Mouse (Mus musculus) adrenal gland, adult (tissue): ENCODE data around the gene Wfdc18.
A peak's percentile ranks its signal among the peaks of the same experiment; 100 is the strongest.

ENCODE experiments used
- DNase-seq, 2 experiments: peaks; one replicate each; pipeline ENCODE4 v3.0.0; 2022 to 2023; ENCODE audit warnings: low spot score in 1 of 2; ENCODE audit not compliant: inconsistent age in 2 of 2

Gene Wfdc18

DNA sequence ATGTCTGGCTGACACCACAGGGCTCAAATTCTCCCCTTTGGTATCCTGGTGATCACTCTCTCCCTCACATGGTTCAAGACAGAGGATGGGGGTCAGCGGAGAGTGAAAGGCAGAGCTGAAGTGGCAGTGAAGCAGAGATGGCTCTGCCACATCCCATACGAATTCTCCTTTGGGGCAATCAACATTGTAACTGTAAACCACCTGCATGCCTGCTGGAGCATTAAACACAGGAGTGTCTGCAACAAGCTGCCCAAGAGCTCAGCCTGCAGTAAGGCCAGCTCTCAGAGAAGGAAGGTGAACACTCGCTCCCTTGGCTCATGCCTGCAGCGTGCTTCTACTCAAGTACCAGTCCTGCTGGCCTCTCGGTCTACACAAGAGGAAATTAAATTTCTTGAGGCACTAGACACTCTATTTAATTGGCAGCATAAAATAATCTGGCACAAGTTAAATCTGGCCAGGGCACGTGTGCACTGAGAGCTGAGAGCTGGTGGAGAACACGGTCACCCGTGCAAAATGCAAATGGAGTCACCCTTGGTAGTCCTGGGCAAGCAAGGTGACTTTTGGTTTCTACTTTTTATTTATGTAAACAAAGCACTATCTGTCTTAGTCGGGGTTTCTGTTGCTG, 34.0 kb downstream of the Wfdc18 start:
- DNase-seq: no peak

DNA sequence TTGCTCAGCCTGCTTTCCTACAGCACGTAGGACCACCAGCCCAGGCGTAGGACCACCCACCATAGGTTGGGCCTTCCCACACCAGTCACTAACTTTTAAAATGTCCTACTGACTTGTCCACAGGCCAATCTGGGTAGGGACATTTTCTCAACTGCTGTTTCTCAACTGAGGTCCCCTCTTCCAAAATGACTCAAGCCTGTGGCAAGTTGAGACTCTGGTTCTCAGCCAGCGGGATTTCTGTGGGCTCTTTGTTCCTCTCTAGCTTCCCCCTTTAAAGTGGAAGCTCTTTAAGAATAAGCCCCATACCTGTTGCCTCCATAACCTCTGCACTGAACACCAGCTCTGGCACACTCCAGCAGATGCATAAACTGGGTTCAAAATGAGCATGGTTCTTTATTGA, 34.7 kb downstream of the Wfdc18 start:
- no peak for DNase-seq

DNA sequence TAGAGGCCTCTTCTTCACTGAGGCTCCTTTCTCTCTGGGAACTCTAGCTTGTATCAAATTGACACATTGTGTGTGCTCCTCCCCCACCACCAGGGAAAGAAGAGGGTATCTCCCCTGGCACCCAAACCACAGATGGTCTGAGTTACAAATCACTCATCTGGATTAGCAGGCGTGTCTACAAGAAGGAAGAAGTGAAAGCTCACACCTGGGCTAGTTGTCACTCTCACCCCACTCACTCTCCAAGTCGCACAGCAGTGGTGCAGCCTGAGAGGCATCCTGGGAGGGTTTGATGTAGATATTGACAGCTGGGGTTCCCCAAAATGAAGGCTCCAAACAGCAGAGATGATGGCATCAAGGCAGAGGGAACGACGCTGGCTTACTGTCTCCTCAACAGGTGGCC, 37.3 kb downstream of the Wfdc18 start:
- DNase-seq: no peak

DNA sequence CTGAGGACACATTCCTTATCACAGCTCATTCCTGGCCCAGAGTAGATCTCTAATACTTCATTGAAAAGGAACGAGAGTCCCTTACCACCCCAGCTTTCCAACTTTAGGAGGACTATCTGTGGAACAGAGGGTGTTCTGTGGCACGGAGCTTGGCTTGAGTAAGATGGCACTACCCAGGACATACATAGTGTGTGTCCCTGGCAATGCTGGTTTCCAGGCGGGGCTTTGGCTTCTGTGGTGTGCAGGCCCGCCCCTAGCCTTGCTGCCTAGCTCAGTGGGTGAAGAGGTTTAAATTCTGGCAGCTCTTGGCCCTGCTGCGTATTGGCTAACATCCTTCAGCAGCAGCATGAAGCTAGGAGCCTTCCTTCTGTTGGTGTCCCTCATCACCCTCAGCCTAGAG, 37.9 kb downstream of the Wfdc18 start, which contains the start of gene Wfdc21:
Gene Wfdc21 (plus strand): TSS at position 260 of the 400 bp plus-strand sequence.
- no peak for DNase-seq

DNA sequence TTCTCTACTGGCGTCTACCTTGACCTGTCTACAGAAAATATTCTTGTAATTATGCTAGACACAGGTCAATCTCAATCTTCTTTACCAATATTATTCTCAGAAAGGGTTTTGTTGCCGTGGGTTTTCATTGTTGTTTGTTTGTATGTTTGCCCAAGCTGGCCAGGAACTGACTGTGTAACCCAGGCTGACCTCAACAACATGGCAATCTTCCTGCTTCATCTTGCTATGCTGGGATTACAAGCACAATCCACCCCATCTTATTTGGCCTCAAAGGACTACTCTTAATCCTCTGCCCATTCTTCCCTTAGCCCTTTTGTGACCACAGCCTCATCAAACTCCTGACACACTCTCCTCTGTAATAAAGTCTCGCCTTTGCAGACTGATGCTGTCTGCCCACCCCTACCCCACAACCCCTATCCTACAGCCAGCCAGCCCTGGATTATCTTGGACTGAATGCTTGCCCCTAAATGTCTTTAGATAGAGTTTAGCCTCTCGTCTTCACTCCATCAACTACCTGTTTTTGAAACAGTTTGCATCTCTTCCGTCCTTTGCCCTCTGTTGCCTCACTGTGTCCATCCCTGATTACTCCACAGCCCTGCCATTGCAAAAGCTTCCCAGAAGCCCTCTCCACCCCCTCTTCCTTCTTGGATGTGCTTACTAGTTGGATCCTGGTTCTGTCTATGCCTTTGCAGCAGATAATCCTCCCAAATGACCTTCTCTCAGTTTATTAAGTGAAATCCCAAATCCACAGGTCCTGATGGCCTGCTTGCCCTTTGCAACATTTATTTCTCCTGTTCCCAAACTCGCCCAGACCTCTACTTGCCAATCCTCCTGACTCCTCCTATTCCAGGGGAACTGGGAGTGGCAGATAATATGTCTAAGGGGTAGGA, 38.8 kb downstream of the Wfdc18 start:
- DNase-seq: no peak

DNA sequence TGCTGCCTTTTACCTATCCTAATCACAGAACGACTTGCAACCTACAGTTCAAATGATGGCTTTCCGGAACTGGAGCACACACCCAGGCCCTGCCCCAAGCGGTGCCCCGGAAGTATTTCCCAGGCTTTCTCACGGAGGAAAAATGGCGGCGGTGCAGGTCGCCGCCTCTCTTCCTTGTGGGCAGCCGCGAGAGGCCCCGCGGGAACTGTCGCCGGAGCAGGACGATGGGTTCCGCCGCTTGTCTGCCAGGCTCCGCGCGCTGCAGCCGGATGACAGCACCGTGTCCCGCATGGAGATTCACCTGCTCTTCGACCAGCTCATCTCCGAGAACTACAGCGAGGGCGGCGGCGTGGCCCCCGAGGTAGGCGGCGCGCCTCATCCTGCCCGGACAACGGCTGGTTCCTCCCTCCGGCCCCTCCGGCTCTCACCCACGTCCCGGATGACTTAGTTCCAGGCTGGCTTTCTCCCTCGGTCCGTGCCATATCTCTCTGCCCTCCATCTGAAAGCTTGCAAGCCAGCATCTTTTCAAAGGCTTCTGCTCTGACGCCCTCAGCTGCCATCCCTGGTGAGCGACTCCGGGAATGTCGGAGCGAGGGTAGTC, 44.9 kb downstream of the Wfdc18 start, which contains the start of gene Heatr6:
Gene Heatr6 (plus strand): TSS at position 116 of the 601 bp plus-strand sequence.
- peak; percentile 92 to 97 for DNase-seq

DNA sequence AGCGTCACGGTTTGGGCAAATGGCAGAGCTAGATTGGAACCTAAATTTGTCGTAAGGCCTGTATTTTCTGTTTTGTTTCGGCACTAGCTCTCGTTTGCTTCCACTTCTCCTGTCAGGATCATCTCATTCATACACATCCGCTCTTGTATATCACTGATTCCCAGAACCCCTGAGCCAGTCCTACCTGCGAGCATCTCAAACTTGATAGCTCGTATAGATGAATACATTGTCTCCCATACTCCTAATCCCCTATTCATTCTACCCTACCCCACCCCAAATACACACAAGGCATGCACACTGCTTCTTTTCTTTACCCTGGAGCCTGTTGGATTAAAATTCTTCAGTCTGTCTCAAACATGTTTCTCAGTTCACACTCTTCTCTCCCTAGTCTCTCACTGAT, 45.4 kb downstream of the Wfdc18 start:
- DNase-seq: peak in 1 of 2 experiments; percentile 26
